Mouse (Mus musculus): Measurements from ENCODE around the gene Gm10964. TPM values are rescaled to one million over a fixed set of nuclear protein-coding genes. Genes with fewer than 3 reads are reported as not detected.
A peak's percentile ranks its signal among the peaks of the same experiment; 100 is the strongest.

Gene Gm10964
- not detected in 2 replicates for polyA plus RNA-seq (2014; fragmentation: Nextera tagmentation; extraction: Ambion mirVana)

GRCm38 (mm10) chr3:103739329-103739728 lies at the start of gene Gm10964:
Gene Gm10964 (plus strand): TSS chr3:103739366.
- H3K4me2 ChIP-seq = peak within 1 kb of the TSS; percentile 68
- peaks cover 33% of the 10 kb centered on the region for H3K4me1 ChIP-seq (ENCODE audit: control insufficient read depth, insufficient read depth, low read length)
- WGBS (ENCODE audit: insufficient replicate concordance) = 81% methylated on average over 1 of the region's 1 CpGs
- ATAC-seq (replicated peaks; ENCODE audit: insufficient number of reproducible peaks, low FRiP score, low TSS enrichment) = no peak
- peaks cover 13% of the 10 kb centered on the region for H3K36me3 ChIP-seq (ENCODE audit: control insufficient read depth, insufficient read depth, low read length)
- no peaks in the 10 kb centered on the region for H3K9me3 ChIP-seq (replicated peaks; ENCODE audit: control insufficient read depth, low read length)
- peak within 1 kb of the TSS; percentile 24 for H3K4me3 ChIP-seq (ENCODE audit: low read depth, low read length)
- no peaks in the 10 kb centered on the region for H3K27me3 ChIP-seq (ENCODE audit: control insufficient read depth, insufficient read depth, low read length)
- peak within 1 kb of the TSS; percentile 97 for H3K27ac ChIP-seq (ENCODE audit: low read depth, low read length)
- H3K9ac ChIP-seq (ENCODE audit: low read depth, low read length) = peak within 1 kb of the TSS; percentile 69

GRCm38 (mm10) chr3:103690506-103690905 lies 48.7 kb upstream of the Gm10964 start:
- H3K27ac ChIP-seq (ENCODE audit: low read depth, low read length) = no peak overlapping the region
- H3K4me1 ChIP-seq (ENCODE audit: control insufficient read depth, insufficient read depth, low read length) = no peaks in the 10 kb centered on the region
- H3K36me3 ChIP-seq (ENCODE audit: control insufficient read depth, insufficient read depth, low read length) = no peaks in the 10 kb centered on the region
- WGBS (ENCODE audit: insufficient replicate concordance) = 68% methylated on average over 3 of the region's 3 CpGs
- H3K4me3 ChIP-seq (ENCODE audit: low read depth, low read length) = no peak overlapping the region
- no peaks in the 10 kb centered on the region for H3K9me3 ChIP-seq (replicated peaks; ENCODE audit: control insufficient read depth, low read length)
- ATAC-seq (replicated peaks; ENCODE audit: insufficient number of reproducible peaks, low FRiP score, low TSS enrichment) = no peak
- no peak overlapping the region for H3K9ac ChIP-seq (ENCODE audit: low read depth, low read length)
- H3K4me2 ChIP-seq = no peak overlapping the region
- no peaks in the 10 kb centered on the region for H3K27me3 ChIP-seq (ENCODE audit: control insufficient read depth, insufficient read depth, low read length)

- Histone ChIP-seq H3K27ac (ENCODE audit: low read depth, low read length) (no peak overlapping the region), H3K9me3 (replicated peaks; ENCODE audit: control insufficient read depth, low read length) (no peaks in the 10 kb centered on the region), H3K9ac (ENCODE audit: low read depth, low read length) (no peak overlapping the region), H3K27me3 (ENCODE audit: control insufficient read depth, insufficient read depth, low read length) (no peaks in the 10 kb centered on the region), H3K36me3 (ENCODE audit: control insufficient read depth, insufficient read depth, low read length) (no peaks in the 10 kb centered on the region), H3K4me3 (ENCODE audit: low read depth, low read length) (no peak overlapping the region), H3K4me2 (no peak overlapping the region), H3K4me1 (ENCODE audit: control insufficient read depth, insufficient read depth, low read length) (no peaks in the 10 kb centered on the region)
- 56% methylated on average over 3 of the region's 3 CpGs for WGBS (ENCODE audit: insufficient replicate concordance)
- no peak for ATAC-seq (replicated peaks; ENCODE audit: insufficient number of reproducible peaks, low FRiP score, low TSS enrichment)
Measured at GRCm38 (mm10) chr3:103695556-103695955, 43.6 kb upstream of the Gm10964 start.

GRCm38 (mm10) chr3:103696388-103696925 lies 42.7 kb upstream of the Gm10964 start:
- Histone ChIP-seq H3K36me3 (ENCODE audit: control insufficient read depth, insufficient read depth, low read length) (no peaks in the 10 kb centered on the region), H3K4me2 (no peak overlapping the region), H3K27me3 (ENCODE audit: control insufficient read depth, insufficient read depth, low read length) (no peaks in the 10 kb centered on the region), H3K9ac (ENCODE audit: low read depth, low read length) (no peak overlapping the region), H3K27ac (ENCODE audit: low read depth, low read length) (no peak overlapping the region), H3K9me3 (replicated peaks; ENCODE audit: control insufficient read depth, low read length) (no peaks in the 10 kb centered on the region), H3K4me3 (ENCODE audit: low read depth, low read length) (no peak overlapping the region), H3K4me1 (ENCODE audit: control insufficient read depth, insufficient read depth, low read length) (no peaks in the 10 kb centered on the region)
- no peak for ATAC-seq (replicated peaks; ENCODE audit: insufficient number of reproducible peaks, low FRiP score, low TSS enrichment)
- WGBS (ENCODE audit: insufficient replicate concordance) = 65% methylated on average over 1 of the region's 1 CpGs

GRCm38 (mm10) chr3:103704661-103705060 lies 34.5 kb upstream of the Gm10964 start:
- no peak overlapping the region for H3K9ac ChIP-seq (ENCODE audit: low read depth, low read length)
- ATAC-seq (replicated peaks; ENCODE audit: insufficient number of reproducible peaks, low FRiP score, low TSS enrichment) = no peak
- WGBS (ENCODE audit: insufficient replicate concordance) = 75% methylated on average over 6 of the region's 6 CpGs

GRCm38 (mm10) chr3:103705426-103705825 lies 33.7 kb upstream of the Gm10964 start:
- Histone ChIP-seq H3K27me3 (ENCODE audit: control insufficient read depth, insufficient read depth, low read length) (no peaks in the 10 kb centered on the region), H3K4me3 (ENCODE audit: low read depth, low read length) (no peak overlapping the region), H3K4me1 (ENCODE audit: control insufficient read depth, insufficient read depth, low read length) (no peaks in the 10 kb centered on the region), H3K4me2 (no peak overlapping the region), H3K9ac (ENCODE audit: low read depth, low read length) (no peak overlapping the region), H3K9me3 (replicated peaks; ENCODE audit: control insufficient read depth, low read length) (no peaks in the 10 kb centered on the region), H3K27ac (ENCODE audit: low read depth, low read length) (no peak overlapping the region), H3K36me3 (ENCODE audit: control insufficient read depth, insufficient read depth, low read length) (no peaks in the 10 kb centered on the region)
- WGBS (ENCODE audit: insufficient replicate concordance) = 84% methylated on average over 12 of the region's 12 CpGs
- ATAC-seq (replicated peaks; ENCODE audit: insufficient number of reproducible peaks, low FRiP score, low TSS enrichment) = no peak

More at GRCm38 (mm10) chr3:103704661-103705060, 34.5 kb upstream of the Gm10964 start:
- Histone ChIP-seq H3K27ac (ENCODE audit: low read depth, low read length) (no peak overlapping the region), H3K4me3 (ENCODE audit: low read depth, low read length) (no peak overlapping the region), H3K27me3 (ENCODE audit: control insufficient read depth, insufficient read depth, low read length) (no peaks in the 10 kb centered on the region), H3K9me3 (replicated peaks; ENCODE audit: control insufficient read depth, low read length) (no peaks in the 10 kb centered on the region), H3K36me3 (ENCODE audit: control insufficient read depth, insufficient read depth, low read length) (no peaks in the 10 kb centered on the region), H3K4me2 (no peak overlapping the region), H3K4me1 (ENCODE audit: control insufficient read depth, insufficient read depth, low read length) (no peaks in the 10 kb centered on the region)

GRCm38 (mm10) chr3:103709470-103710040 lies 29.6 kb upstream of the Gm10964 start:
- 76% methylated on average over 5 of the region's 5 CpGs for WGBS (ENCODE audit: insufficient replicate concordance)
- H3K9ac ChIP-seq (ENCODE audit: low read depth, low read length) = no peak overlapping the region
- H3K4me3 ChIP-seq (ENCODE audit: low read depth, low read length) = no peak overlapping the region
- ATAC-seq (replicated peaks; ENCODE audit: insufficient number of reproducible peaks, low FRiP score, low TSS enrichment) = no peak
- no peak overlapping the region for H3K27ac ChIP-seq (ENCODE audit: low read depth, low read length)
- no peaks in the 10 kb centered on the region for H3K36me3 ChIP-seq (ENCODE audit: control insufficient read depth, insufficient read depth, low read length)
- H3K9me3 ChIP-seq (replicated peaks; ENCODE audit: control insufficient read depth, low read length) = no peaks in the 10 kb centered on the region
- no peaks in the 10 kb centered on the region for H3K4me1 ChIP-seq (ENCODE audit: control insufficient read depth, insufficient read depth, low read length)
- no peak overlapping the region for H3K4me2 ChIP-seq
- no peaks in the 10 kb centered on the region for H3K27me3 ChIP-seq (ENCODE audit: control insufficient read depth, insufficient read depth, low read length)

GRCm38 (mm10) chr3:103712196-103712595 lies 27.0 kb upstream of the Gm10964 start:
- Histone ChIP-seq H3K4me3 (ENCODE audit: low read depth, low read length) (no peak overlapping the region), H3K36me3 (ENCODE audit: control insufficient read depth, insufficient read depth, low read length) (no peaks in the 10 kb centered on the region), H3K27me3 (ENCODE audit: control insufficient read depth, insufficient read depth, low read length) (no peaks in the 10 kb centered on the region), H3K9ac (ENCODE audit: low read depth, low read length) (no peak overlapping the region), H3K9me3 (replicated peaks; ENCODE audit: control insufficient read depth, low read length) (no peaks in the 10 kb centered on the region), H3K4me1 (ENCODE audit: control insufficient read depth, insufficient read depth, low read length) (0 out of 2 replicates have a peak, but pooled peaks cover under 1% of the 10 kb centered on the region), H3K27ac (ENCODE audit: low read depth, low read length) (no peak overlapping the region), H3K4me2 (no peak overlapping the region)
- ATAC-seq (replicated peaks; ENCODE audit: insufficient number of reproducible peaks, low FRiP score, low TSS enrichment) = no peak
- whole genome bisulfite sequencing (ENCODE audit: insufficient replicate concordance) = 79% methylated on average over 4 of the region's 4 CpGs
